Mouse (Mus musculus): ENCODE results near the gene Zic4. TPM values are rescaled to one million over a fixed set of nuclear protein-coding genes. Genes with fewer than 3 reads are reported as not detected.

The Zic4 gene
- polyA plus RNA-seq, 1 experiment from 2014 or later: not detected

DNA sequence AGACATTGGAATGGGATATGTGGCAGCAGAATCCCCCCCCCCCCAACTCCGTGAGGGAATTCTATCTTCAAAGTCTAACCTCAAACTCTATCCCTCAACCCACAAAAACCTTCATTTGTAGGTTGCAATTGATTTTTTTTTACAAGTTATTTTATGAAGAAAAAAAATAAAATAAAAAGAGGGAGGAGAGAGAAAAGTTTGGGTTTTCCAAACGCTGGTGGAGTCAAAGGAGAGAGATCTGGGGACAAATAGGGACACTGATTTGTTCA lies 19.8 kb downstream of the Zic4 start:
- ChIA-PET POLR2A (no interaction called here), CTCF (no interaction called here)
- TF ChIP-seq CTCF (IDR thresholded peaks at IDR 0.05): no peak
- DNase-seq (ENCODE audit: low read depth, low spot score): no peak
- H3K27me3 ChIP-seq: peaks cover 69% of the 10 kb centered on the region
- in situ Hi-C loops (cut with MboI; ENCODE audit: low pct_unique_long_range_greater_than_20kb): no loop called here
- no peak for ATAC-seq

DNA sequence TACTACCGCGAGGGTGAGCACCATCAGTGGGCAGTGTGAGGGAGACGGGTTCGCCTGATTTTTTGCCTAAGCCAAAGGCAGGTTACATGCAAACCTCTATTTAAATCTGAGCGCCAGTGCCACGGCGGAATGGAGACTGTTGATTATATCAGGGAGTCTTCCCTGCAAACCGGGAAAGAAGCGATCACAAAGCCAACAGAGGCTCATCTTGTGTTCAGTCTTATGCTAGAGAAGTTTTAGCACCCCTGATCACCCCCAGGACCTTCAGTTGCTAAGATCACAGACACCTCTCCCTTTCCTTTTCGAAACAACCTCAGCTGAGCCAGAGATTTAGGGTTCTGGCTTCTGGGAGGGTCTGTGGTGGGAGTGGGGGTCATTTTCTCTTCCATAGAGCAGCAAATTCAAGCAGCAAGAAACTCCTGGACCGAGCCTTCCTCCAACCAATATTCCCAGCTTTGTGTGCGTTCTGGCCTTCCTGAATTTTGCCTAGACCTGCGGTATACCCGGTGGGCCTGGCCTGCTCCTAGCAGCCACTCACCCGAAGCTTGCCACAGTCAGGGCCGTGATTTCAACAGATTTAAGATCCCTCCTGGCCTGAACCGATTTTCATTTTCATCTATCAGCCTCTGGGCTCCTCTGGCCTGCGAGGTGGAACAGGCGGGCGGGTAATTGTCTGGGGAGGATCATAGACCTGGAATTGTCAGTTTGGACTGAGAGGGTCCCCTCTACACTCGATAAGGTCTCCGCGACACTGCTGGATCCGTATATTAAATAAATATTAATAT lies 20.4 kb downstream of the Zic4 start:
- ChIA-PET CTCF (no interaction called here), POLR2A (no interaction called here)
- DNase-seq (ENCODE audit: low read depth, low spot score) (no peak), ATAC-seq (no peak)
- in situ Hi-C loops (cut with MboI; ENCODE audit: low pct_unique_long_range_greater_than_20kb): no loop called here
- H3K27me3 ChIP-seq: peaks cover 70% of the 10 kb centered on the region
- TF ChIP-seq CTCF (IDR thresholded peaks at IDR 0.05): no peak

DNA sequence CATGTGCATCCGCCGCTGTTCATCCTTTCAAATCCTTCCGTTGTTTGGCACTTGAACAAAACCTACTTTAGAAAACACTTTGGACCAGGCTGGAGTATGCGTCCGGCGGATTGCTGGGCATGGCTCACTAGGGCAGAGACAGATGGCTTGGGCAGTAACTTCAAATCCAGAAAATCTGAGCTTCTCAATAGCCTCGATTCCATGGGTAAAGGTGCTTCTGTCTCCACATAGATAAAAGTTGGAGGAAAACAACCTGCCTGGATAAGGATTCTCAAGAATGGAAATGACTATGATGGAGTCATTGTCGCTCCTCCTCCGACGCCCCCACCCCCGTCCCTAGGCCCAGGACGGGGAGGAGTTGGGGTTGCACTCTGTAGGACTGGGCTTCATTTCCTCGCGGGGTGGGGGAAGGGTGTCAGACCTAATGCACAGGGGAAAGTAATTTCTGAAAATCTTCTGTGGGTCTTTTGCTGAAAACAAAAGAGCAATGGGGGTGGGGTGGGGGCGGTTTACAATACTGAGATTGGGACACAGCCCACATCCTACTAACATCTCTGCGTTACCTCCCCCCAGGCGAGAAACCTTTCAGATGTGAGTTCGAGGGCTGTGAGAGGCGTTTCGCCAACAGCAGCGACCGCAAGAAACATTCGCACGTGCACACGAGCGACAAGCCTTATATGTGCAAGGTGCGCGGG lies 21.4 kb downstream of the Zic4 start:
- DNase-seq (ENCODE audit: low read depth, low spot score) (no peak), ATAC-seq (no peak)
- peaks cover 71% of the 10 kb centered on the region for H3K27me3 ChIP-seq
- in situ Hi-C loops (cut with MboI; ENCODE audit: low pct_unique_long_range_greater_than_20kb): no loop called here
- ChIA-PET CTCF (no interaction called here), POLR2A (no interaction called here)
- TF ChIP-seq CTCF (IDR thresholded peaks at IDR 0.05): no peak

DNA sequence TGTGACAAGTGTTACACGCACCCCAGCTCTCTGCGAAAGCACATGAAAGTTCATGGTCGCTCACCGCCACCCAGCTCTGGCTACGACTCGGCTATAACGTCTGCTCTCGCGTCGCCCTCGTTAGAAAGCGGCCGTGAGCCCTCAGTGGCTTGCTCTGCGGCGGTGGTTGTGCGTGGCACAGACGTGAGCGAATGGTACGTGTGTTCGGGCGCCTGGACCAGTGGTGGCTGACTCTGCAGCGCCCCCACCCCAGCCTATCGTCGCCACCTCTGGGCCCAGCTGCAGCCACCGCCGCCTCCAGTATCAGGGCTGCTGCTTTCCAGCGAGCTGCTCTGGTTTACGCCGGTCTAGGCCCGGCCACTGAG lies 21.9 kb downstream of the Zic4 start:
- no peak for ATAC-seq
- in situ Hi-C loops (cut with MboI; ENCODE audit: low pct_unique_long_range_greater_than_20kb): no loop called here
- no peak for TF ChIP-seq CTCF (IDR thresholded peaks at IDR 0.05)
- H3K27me3 ChIP-seq: peaks cover 71% of the 10 kb centered on the region
- ChIA-PET POLR2A (no interaction called here), CTCF (no interaction called here)
- no peak for DNase-seq (ENCODE audit: low read depth, low spot score)

DNA sequence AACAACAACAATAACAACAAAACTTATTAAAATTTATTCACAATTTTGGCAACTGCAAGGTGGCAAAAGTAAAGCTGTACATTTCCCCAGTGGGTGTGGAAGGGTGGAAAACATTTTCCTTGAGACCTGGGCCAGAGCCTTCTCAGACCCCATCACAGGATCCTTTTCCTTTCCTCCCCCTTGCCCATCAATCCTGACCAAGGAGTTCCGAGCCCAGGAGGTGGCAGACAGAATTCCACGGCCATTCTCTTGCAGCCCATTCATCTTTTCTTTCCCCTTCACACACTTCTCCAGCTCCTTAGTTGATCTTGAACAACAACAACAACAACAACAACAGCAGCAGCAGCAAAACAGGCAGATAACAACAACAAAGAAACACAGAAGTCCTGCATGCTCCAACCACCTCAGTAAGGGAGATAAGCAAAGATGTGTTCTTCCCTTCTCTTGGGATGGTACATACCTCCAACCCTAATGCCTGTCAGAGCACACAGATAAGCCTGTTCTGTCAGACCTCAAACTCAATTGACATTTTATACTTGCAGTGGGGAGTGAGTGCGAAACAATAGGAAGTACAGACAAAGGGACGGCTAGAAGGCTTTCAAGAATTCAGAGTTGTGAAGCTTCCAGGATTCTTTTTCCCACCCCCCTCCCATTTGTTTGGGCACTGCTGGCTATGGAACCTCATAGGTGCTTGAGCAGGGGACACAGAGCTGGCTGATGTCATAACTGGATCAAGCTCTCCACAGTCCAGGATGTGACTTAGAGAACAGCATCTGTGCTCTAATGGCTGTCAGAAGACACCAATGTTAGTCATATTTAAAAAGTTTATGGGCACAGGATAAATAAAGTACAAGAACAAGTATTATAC lies 22.7 kb downstream of the Zic4 start:
- ChIA-PET CTCF (no interaction called here), POLR2A (no interaction called here)
- no peak for TF ChIP-seq CTCF (IDR thresholded peaks at IDR 0.05)
- ATAC-seq (no peak), DNase-seq (ENCODE audit: low read depth, low spot score) (no peak)
- peaks cover 67% of the 10 kb centered on the region for H3K27me3 ChIP-seq
- in situ Hi-C loops (cut with MboI; ENCODE audit: low pct_unique_long_range_greater_than_20kb): no loop called here

DNA sequence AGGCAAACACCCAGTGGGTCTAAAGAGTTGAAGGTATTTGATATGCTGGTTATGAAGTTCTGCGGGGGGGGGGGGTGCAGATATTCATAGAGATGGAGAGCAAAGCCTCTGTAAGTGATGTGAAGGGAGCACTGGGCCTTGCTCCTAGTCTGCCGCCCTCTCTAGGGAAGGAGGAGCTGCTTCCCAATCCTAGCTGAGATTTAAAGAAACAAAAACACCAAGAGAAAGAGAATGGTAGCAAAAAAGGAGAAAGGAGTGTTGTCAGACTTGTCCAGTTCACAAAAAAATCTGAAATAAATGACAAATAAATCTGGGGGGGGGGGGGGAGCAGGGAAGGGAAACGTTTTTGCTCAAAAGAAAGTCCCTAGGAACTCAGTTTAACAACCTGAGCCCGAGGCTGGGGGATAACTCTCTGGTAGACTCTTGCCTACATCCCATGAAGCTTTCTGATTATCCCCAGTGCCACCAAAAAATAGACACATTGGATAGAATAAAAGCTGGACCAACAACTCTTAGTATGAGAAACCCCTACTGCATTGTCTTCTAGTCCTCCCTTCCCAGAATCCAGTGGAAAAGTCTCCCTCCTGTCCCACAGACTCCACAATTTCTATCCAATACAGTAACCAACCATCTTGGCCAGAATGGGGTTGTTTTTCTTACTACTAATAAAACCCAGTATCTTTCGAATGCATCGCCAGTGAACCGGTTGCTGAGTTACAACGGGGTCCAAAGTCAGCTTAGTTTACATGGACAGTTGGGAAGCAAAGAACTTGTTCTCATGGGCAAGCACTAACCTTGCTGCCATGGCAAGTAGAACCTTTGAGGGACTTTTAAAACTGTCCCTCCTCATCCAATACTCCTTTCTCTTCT lies 23.6 kb downstream of the Zic4 start:
- in situ Hi-C loops (cut with MboI; ENCODE audit: low pct_unique_long_range_greater_than_20kb): no loop called here
- TF ChIP-seq CTCF (IDR thresholded peaks at IDR 0.05): no peak
- CTCF ChIA-PET: no interaction called here
- ATAC-seq (no peak), DNase-seq (ENCODE audit: low read depth, low spot score) (no peak)
- POLR2A ChIA-PET: no interaction called here
- H3K27me3 ChIP-seq: peaks cover 67% of the 10 kb centered on the region

DNA sequence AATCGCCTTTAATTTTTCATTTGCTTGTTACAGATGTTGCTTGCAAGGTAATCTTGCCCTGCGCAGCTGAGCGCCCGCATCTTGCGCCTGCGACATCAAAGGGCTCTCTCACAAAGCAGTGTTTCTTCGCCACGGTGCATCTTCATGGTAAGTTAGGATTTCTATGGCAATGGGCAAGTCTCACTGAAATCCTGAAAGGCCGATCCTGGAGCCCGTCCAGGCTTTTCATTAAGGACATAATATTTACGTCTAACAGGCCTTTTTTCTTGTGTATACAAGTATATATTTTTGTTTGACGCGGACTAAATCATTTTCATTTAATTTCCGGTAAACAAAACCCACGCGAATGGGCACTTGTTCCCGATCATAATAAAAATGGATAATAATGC lies 24.3 kb downstream of the Zic4 start:
- no peak for TF ChIP-seq CTCF (IDR thresholded peaks at IDR 0.05)
- peaks cover 70% of the 10 kb centered on the region for H3K27me3 ChIP-seq
- ChIA-PET CTCF (no interaction called here), POLR2A (no interaction called here)
- in situ Hi-C loops (cut with MboI; ENCODE audit: low pct_unique_long_range_greater_than_20kb): no loop called here
- DNase-seq (ENCODE audit: low read depth, low spot score) (no peak), ATAC-seq (no peak)

DNA sequence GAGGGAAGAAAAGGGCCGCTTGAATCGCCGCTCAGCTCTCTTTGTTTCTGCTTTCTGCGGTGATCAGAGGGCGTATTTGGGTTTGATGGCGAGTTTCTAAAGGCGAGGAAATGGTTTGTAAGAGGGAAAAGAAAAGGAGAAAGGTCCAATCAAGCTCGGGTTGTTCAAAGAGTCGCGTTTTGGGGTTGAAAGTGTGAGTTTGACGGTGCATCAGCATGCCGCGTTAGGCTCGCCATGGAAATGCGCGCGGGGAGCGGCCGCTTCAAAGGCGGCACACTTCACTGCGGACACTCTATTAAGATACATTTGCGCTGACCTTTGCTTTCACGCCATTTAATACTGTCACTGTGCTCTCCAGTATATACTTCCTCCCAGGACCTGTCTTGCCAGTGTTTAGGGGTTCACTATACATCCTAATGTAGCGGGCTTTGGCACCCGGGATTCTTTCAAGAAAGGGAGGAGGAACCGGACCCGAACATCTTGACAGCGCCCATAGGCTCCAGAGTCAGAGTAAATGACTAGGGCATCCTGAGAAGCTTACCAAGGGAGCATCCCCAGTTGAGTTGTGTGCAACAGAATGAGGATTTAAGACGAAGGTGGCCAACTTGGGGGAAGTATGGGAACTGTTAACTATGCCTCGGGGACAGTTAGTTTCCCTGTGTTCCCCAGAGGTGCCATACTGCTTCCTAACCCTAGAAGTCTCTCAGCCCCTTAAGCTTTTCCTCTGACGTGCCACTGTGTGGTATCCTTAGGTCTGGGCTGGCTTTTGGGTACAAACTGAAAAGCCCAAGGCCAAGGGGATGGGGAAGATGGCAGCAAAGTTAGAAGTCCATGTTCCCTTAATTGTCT lies 24.9 kb downstream of the Zic4 start:
- in situ Hi-C loops (cut with MboI; ENCODE audit: low pct_unique_long_range_greater_than_20kb): no loop called here
- ChIA-PET CTCF (no interaction called here), POLR2A (no interaction called here)
- no peak for TF ChIP-seq CTCF (IDR thresholded peaks at IDR 0.05)
- no peak for ATAC-seq
- peaks cover 77% of the 10 kb centered on the region for H3K27me3 ChIP-seq
- DNase-seq (ENCODE audit: low read depth, low spot score): no peak

DNA sequence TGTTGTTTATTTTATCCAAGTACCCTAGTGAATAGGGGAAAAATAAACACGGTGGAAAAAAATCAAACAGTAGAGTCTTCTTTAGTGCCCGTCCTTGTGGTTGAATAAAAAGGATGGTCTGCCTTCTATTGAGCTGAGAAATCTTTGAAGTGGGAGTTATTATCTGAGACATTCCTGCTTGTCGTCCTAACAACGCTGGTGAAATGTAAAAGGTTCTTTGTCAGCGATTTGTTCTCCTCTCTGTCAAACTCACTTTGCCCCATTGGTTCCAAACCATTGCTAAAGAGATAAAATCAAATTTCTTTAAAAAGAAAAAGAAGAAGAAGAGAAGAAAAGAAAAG lies 25.5 kb downstream of the Zic4 start:
- ChIA-PET CTCF (no interaction called here), POLR2A (no interaction called here)
- in situ Hi-C loops (cut with MboI; ENCODE audit: low pct_unique_long_range_greater_than_20kb): no loop called here
- no peak for TF ChIP-seq CTCF (IDR thresholded peaks at IDR 0.05)
- DNase-seq (ENCODE audit: low read depth, low spot score) (no peak), ATAC-seq (no peak)
- H3K27me3 ChIP-seq: peaks cover 75% of the 10 kb centered on the region

DNA sequence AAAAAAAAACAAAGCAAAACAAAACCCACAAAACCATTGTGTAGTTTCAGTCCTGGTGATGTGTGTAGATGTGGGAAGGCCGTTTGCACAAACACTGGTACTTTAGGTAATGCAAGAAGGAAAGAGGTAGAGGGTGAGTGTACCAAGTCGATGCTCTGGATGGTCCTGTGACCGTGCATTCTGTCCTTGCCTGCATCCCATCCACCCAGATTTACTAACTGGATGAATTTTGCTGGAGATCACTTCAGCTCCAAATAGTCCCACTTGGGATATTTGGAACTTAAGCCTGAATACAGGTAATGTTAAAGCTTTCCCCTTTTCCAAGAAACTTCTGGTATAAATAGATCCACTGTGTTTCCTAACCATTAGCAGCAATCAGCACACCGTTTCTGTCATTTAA lies 26.0 kb downstream of the Zic4 start:
- ChIA-PET POLR2A (no interaction called here), CTCF (no interaction called here)
- H3K27me3 ChIP-seq: peaks cover 74% of the 10 kb centered on the region
- ATAC-seq (no peak), DNase-seq (ENCODE audit: low read depth, low spot score) (no peak)
- no peak for TF ChIP-seq CTCF (IDR thresholded peaks at IDR 0.05)
- in situ Hi-C loops (cut with MboI; ENCODE audit: low pct_unique_long_range_greater_than_20kb): no loop called here

Measured in Patski (cell line).